Mouse (Mus musculus): ENCODE measurements at regions not wholly inside any gene's neighbourhood (a gene's known extent, or its start where the extent isn't known, plus 50 kb on each side); places are given as distances from the start of the nearest gene placed in this dataset.
"Not testable (repeated sequence)": the region's sequence is repeated elsewhere in the genome, so short reads cannot be mapped to it uniquely, and the experiment has no call there.

- 84% methylated on average over 1 of the region's 1 CpGs for WGBS
- Histone ChIP-seq H3K36me3 (ENCODE audit: control insufficient read depth, insufficient read depth, low read length) (no peaks in the 10 kb centered on the region), H3K9me3 (ENCODE audit: control insufficient read depth, low read length) (no peaks in the 10 kb centered on the region), H3K4me3 (ENCODE audit: low read depth, low read length) (no peak overlapping the region), H3K4me2 (ENCODE audit: low read depth, severe bottlenecking) (no peak overlapping the region), H3K9ac (ENCODE audit: low read length) (no peak overlapping the region), H3K27ac (replicated peaks; ENCODE audit: low read depth, low read length) (no peak overlapping the region), H3K4me1 (ENCODE audit: control insufficient read depth, insufficient read depth, low read length) (no peaks in the 10 kb centered on the region), H3K27me3 (ENCODE audit: control insufficient read depth, insufficient read depth, low read length) (no peaks in the 10 kb centered on the region)
- no peak for DNase-seq (ENCODE audit: low spot score)
- no peak for ATAC-seq (ENCODE audit: insufficient number of reproducible peaks, low FRiP score, low TSS enrichment, low read depth)
These were observed 122.2 kb downstream of the Suds3 start for GRCm38 (mm10) chr5:116993674-116994073.

DNA sequence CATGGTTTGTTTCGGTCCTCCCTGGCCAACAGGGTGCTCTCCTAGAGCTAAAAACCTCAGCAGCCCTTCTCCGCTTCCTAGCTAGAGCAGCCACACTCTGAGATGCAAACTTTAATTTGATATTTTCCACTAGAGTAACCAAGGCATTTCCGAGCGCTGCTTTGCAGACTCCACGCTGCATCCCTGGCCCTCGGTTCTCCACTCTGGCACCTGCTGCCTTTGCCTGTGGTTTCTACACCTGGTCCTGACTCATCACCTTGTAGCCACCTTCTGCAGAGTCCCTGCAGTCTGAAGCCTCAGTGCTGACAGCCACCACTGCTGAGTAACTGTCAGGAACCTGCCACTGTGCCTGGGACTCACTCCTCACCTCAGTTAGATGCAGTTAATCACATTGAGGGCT is 124.5 kb downstream of the Suds3 start:
- ATAC-seq (ENCODE audit: insufficient number of reproducible peaks, low FRiP score, low TSS enrichment, low read depth) = no peak

GRCm38 (mm10) chr5:116971474-116971873 is 144.4 kb downstream of the Suds3 start:
- H3K9me3 ChIP-seq (ENCODE audit: control insufficient read depth, low read length) = not testable (repeated sequence)

More for the DNA sequence above, 124.5 kb downstream of the Suds3 start:
- Histone ChIP-seq H3K4me1 (ENCODE audit: control insufficient read depth, insufficient read depth, low read length) (no peaks in the 10 kb centered on the region), H3K27me3 (ENCODE audit: control insufficient read depth, insufficient read depth, low read length) (no peaks in the 10 kb centered on the region), H3K9ac (ENCODE audit: low read length) (no peak overlapping the region), H3K36me3 (ENCODE audit: control insufficient read depth, insufficient read depth, low read length) (no peaks in the 10 kb centered on the region), H3K27ac (replicated peaks; ENCODE audit: low read depth, low read length) (no peak overlapping the region), H3K9me3 (ENCODE audit: control insufficient read depth, low read length) (no peaks in the 10 kb centered on the region), H3K4me3 (ENCODE audit: low read depth, low read length) (no peak overlapping the region), H3K4me2 (ENCODE audit: low read depth, severe bottlenecking) (no peak overlapping the region)
- DNase-seq (ENCODE audit: low spot score) = no peak
- 93% methylated on average over 6 of the region's 6 CpGs for WGBS

GRCm38 (mm10) chr5:116964171-116964570 is 151.7 kb downstream of the Suds3 start:
- no peaks in the 10 kb centered on the region for H3K27me3 ChIP-seq (ENCODE audit: control insufficient read depth, insufficient read depth, low read length)
- no peaks in the 10 kb centered on the region for H3K36me3 ChIP-seq (ENCODE audit: control insufficient read depth, insufficient read depth, low read length)
- ATAC-seq (ENCODE audit: insufficient number of reproducible peaks, low FRiP score, low TSS enrichment, low read depth) (no peak), DNase-seq (ENCODE audit: low spot score) (no peak)
- H3K9me3 ChIP-seq (ENCODE audit: control insufficient read depth, low read length) = no peaks in the 10 kb centered on the region
- H3K4me3 ChIP-seq (ENCODE audit: low read depth, low read length) = no peak overlapping the region
- H3K4me2 ChIP-seq (ENCODE audit: low read depth, severe bottlenecking) = no peak overlapping the region
- H3K4me1 ChIP-seq (ENCODE audit: control insufficient read depth, insufficient read depth, low read length) = no peaks in the 10 kb centered on the region
- H3K9ac ChIP-seq (ENCODE audit: low read length) = no peak overlapping the region
- 90% methylated on average over 7 of the region's 7 CpGs for whole genome bisulfite sequencing
- no peak overlapping the region for H3K27ac ChIP-seq (replicated peaks; ENCODE audit: low read depth, low read length)

More at GRCm38 (mm10) chr5:116971474-116971873, 144.4 kb downstream of the Suds3 start:
- H3K27ac ChIP-seq (replicated peaks; ENCODE audit: low read depth, low read length); ATAC-seq (ENCODE audit: insufficient number of reproducible peaks, low FRiP score, low TSS enrichment, low read depth); H3K36me3 ChIP-seq (ENCODE audit: control insufficient read depth, insufficient read depth, low read length); H3K4me2 ChIP-seq (ENCODE audit: low read depth, severe bottlenecking); H3K27me3 ChIP-seq (ENCODE audit: control insufficient read depth, insufficient read depth, low read length); H3K9ac ChIP-seq (ENCODE audit: low read length); DNase-seq (ENCODE audit: low spot score); H3K4me3 ChIP-seq (ENCODE audit: low read depth, low read length); H3K4me1 ChIP-seq (ENCODE audit: control insufficient read depth, insufficient read depth, low read length): not testable (repeated sequence)
- WGBS = 92% methylated on average over 4 of the region's 4 CpGs

- no peaks in the 10 kb centered on the region for H3K36me3 ChIP-seq (ENCODE audit: control insufficient read depth, insufficient read depth, low read length)
- no peak overlapping the region for H3K9ac ChIP-seq (ENCODE audit: low read length)
- DNase-seq (ENCODE audit: low spot score) (no peak), ATAC-seq (ENCODE audit: insufficient number of reproducible peaks, low FRiP score, low TSS enrichment, low read depth) (no peak)
- no peaks in the 10 kb centered on the region for H3K27me3 ChIP-seq (ENCODE audit: control insufficient read depth, insufficient read depth, low read length)
- H3K27ac ChIP-seq (replicated peaks; ENCODE audit: low read depth, low read length) = no peak overlapping the region
- H3K4me1 ChIP-seq (ENCODE audit: control insufficient read depth, insufficient read depth, low read length) = no peaks in the 10 kb centered on the region
- H3K4me3 ChIP-seq (ENCODE audit: low read depth, low read length) = no peak overlapping the region
- no peaks in the 10 kb centered on the region for H3K9me3 ChIP-seq (ENCODE audit: control insufficient read depth, low read length)
- 64% methylated on average over 2 of the region's 2 CpGs for WGBS
- H3K4me2 ChIP-seq (ENCODE audit: low read depth, severe bottlenecking) = no peak overlapping the region
These were observed 152.8 kb downstream of the Suds3 start for GRCm38 (mm10) chr5:116963106-116963505.

GRCm38 (mm10) chr5:116960041-116960440 is 155.9 kb downstream of the Suds3 start:
- WGBS = 74% methylated on average over 8 of the region's 8 CpGs

GRCm38 (mm10) chr5:116958141-116958540 is 157.8 kb downstream of the Suds3 start:
- no peaks in the 10 kb centered on the region for H3K9me3 ChIP-seq (ENCODE audit: control insufficient read depth, low read length)
- no peak overlapping the region for H3K4me3 ChIP-seq (ENCODE audit: low read depth, low read length)
- no peak overlapping the region for H3K4me2 ChIP-seq (ENCODE audit: low read depth, severe bottlenecking)
- WGBS = 74% methylated on average over 5 of the region's 5 CpGs
- no peaks in the 10 kb centered on the region for H3K4me1 ChIP-seq (ENCODE audit: control insufficient read depth, insufficient read depth, low read length)
- no peak overlapping the region for H3K27ac ChIP-seq (replicated peaks; ENCODE audit: low read depth, low read length)
- no peak overlapping the region for H3K9ac ChIP-seq (ENCODE audit: low read length)
- DNase-seq (ENCODE audit: low spot score) (no peak), ATAC-seq (ENCODE audit: insufficient number of reproducible peaks, low FRiP score, low TSS enrichment, low read depth) (no peak)
- no peaks in the 10 kb centered on the region for H3K36me3 ChIP-seq (ENCODE audit: control insufficient read depth, insufficient read depth, low read length)
- no peaks in the 10 kb centered on the region for H3K27me3 ChIP-seq (ENCODE audit: control insufficient read depth, insufficient read depth, low read length)

More at GRCm38 (mm10) chr5:116960041-116960440, 155.9 kb downstream of the Suds3 start:
- no peak overlapping the region for H3K4me3 ChIP-seq (ENCODE audit: low read depth, low read length)
- H3K36me3 ChIP-seq (ENCODE audit: control insufficient read depth, insufficient read depth, low read length) = no peaks in the 10 kb centered on the region
- H3K4me1 ChIP-seq (ENCODE audit: control insufficient read depth, insufficient read depth, low read length) = no peaks in the 10 kb centered on the region
- ATAC-seq (ENCODE audit: insufficient number of reproducible peaks, low FRiP score, low TSS enrichment, low read depth) (no peak), DNase-seq (ENCODE audit: low spot score) (no peak)
- no peak overlapping the region for H3K27ac ChIP-seq (replicated peaks; ENCODE audit: low read depth, low read length)
- H3K9me3 ChIP-seq (ENCODE audit: control insufficient read depth, low read length) = no peaks in the 10 kb centered on the region
- no peak overlapping the region for H3K9ac ChIP-seq (ENCODE audit: low read length)
- H3K4me2 ChIP-seq (ENCODE audit: low read depth, severe bottlenecking) = no peak overlapping the region
- no peaks in the 10 kb centered on the region for H3K27me3 ChIP-seq (ENCODE audit: control insufficient read depth, insufficient read depth, low read length)

GRCm38 (mm10) chr5:116956572-116956971 is 159.3 kb downstream of the Suds3 start:
- H3K4me1 ChIP-seq (ENCODE audit: control insufficient read depth, insufficient read depth, low read length) = no peaks in the 10 kb centered on the region
- ATAC-seq (ENCODE audit: insufficient number of reproducible peaks, low FRiP score, low TSS enrichment, low read depth) (no peak), DNase-seq (ENCODE audit: low spot score) (no peak)
- no peaks in the 10 kb centered on the region for H3K27me3 ChIP-seq (ENCODE audit: control insufficient read depth, insufficient read depth, low read length)
- H3K4me2 ChIP-seq (ENCODE audit: low read depth, severe bottlenecking) = no peak overlapping the region
- H3K36me3 ChIP-seq (ENCODE audit: control insufficient read depth, insufficient read depth, low read length) = no peaks in the 10 kb centered on the region
- 72% methylated on average over 13 of the region's 13 CpGs for WGBS
- no peak overlapping the region for H3K27ac ChIP-seq (replicated peaks; ENCODE audit: low read depth, low read length)
- no peaks in the 10 kb centered on the region for H3K9me3 ChIP-seq (ENCODE audit: control insufficient read depth, low read length)
- no peak overlapping the region for H3K9ac ChIP-seq (ENCODE audit: low read length)
- no peak overlapping the region for H3K4me3 ChIP-seq (ENCODE audit: low read depth, low read length)

GRCm38 (mm10) chr5:116950280-116950881 is 165.5 kb downstream of the Suds3 start:
- Histone ChIP-seq H3K36me3 (ENCODE audit: control insufficient read depth, insufficient read depth, low read length) (no peaks in the 10 kb centered on the region), H3K27ac (replicated peaks; ENCODE audit: low read depth, low read length) (no peak overlapping the region), H3K9me3 (ENCODE audit: control insufficient read depth, low read length) (no peaks in the 10 kb centered on the region), H3K4me1 (ENCODE audit: control insufficient read depth, insufficient read depth, low read length) (no peaks in the 10 kb centered on the region), H3K27me3 (ENCODE audit: control insufficient read depth, insufficient read depth, low read length) (no peaks in the 10 kb centered on the region), H3K4me2 (ENCODE audit: low read depth, severe bottlenecking) (no peak overlapping the region), H3K9ac (ENCODE audit: low read length) (no peak overlapping the region), H3K4me3 (ENCODE audit: low read depth, low read length) (no peak overlapping the region)
- DNase-seq (ENCODE audit: low spot score) (no peak), ATAC-seq (ENCODE audit: insufficient number of reproducible peaks, low FRiP score, low TSS enrichment, low read depth) (no peak)
- WGBS = 2% methylated on average over 4 of the region's 4 CpGs

All from limb, embryonic 11.5 days (tissue).